Mouse (Mus musculus) midbrain, embryonic 16.5 days (tissue): Measurements from ENCODE around the gene Bahd1. TPM values are rescaled to one million over a fixed set of nuclear protein-coding genes. Genes with fewer than 3 reads are reported as not detected.
A peak's percentile ranks its signal among the peaks of the same experiment; 100 is the strongest.

ENCODE experiments used
- ATAC-seq: fragments of 200-750 bp; cut with Nextera tagmentation; 2 replicates; pipeline ENCODE4 v1.8.0; 2017; ENCODE audit warnings: moderate TSS enrichment
- H3K27ac ChIP-seq: fragments of 300-500 bp; sonication (generic); 2 replicates; pipeline ENCODE4 v1.5.1; 2014; ENCODE audit warnings: mild to moderate bottlenecking, low read length, mixed read lengths
- H3K27me3 ChIP-seq: fragments of 300-500 bp; sonication (generic); 2 replicates; pipeline ENCODE4 v1.6.1; 2014; ENCODE audit warnings: low read depth, low read length, mixed read lengths; ENCODE audit not compliant: control insufficient read depth, insufficient read depth
- H3K36me3 ChIP-seq: fragments of 300-500 bp; sonication (generic); 2 replicates; pipeline ENCODE4 v1.6.1; 2014; ENCODE audit warnings: mild to moderate bottlenecking, low read length, moderate library complexity, mixed read lengths; ENCODE audit not compliant: control insufficient read depth, insufficient read depth
- H3K4me1 ChIP-seq: fragments of 300-500 bp; sonication (generic); 2 replicates; pipeline ENCODE4 v1.6.1; 2014; ENCODE audit warnings: mild to moderate bottlenecking, low read length, mixed read lengths; ENCODE audit not compliant: control insufficient read depth, insufficient read depth
- H3K4me2 ChIP-seq: fragments of 300-500 bp; sonication (generic); 2 replicates; pipeline ENCODE4 v1.6.1; 2014; ENCODE audit warnings: mild to moderate bottlenecking, low read length, mixed read lengths
- H3K4me3 ChIP-seq: fragments of 300-500 bp; sonication (generic); 2 replicates; pipeline ENCODE4 v1.5.1; 2014; ENCODE audit warnings: low read depth, mild to moderate bottlenecking, low read length, moderate library complexity, mixed read lengths
- H3K9ac ChIP-seq: fragments of 300-500 bp; sonication (generic); 2 replicates; pipeline ENCODE4 v1.6.1; 2014; ENCODE audit warnings: low read depth, low read length, mixed read lengths
- H3K9me3 ChIP-seq: fragments of 300-500 bp; sonication (generic); replicated peaks from 2 replicates; pipeline ENCODE4 v1.6.1; 2014; ENCODE audit warnings: mild to moderate bottlenecking, low read length, mixed read lengths; ENCODE audit not compliant: control insufficient read depth, poor library complexity, severe bottlenecking
- WGBS: fragments of 180-500 bp; shearing (Covaris S2); extraction: QIAGEN DNeasy Blood & Tissue Kit; methylation state at CpG from one replicate; pipeline ENCODE4 v1.1.7; 2014; 5-methylcytosine and 5-hydroxymethylcytosine counted together
- polyA plus RNA-seq: library from polyadenylated mRNA; unstranded; fragments of >200 nt; fragmentation: Nextera tagmentation; extraction: Ambion mirVana; gene quantifications from 2 replicates; pipeline ENCODE4 v1.2.1, GENCODE M21; 2015

The Bahd1 gene
- polyA plus RNA-seq, result 6.4 and 6.9 TPM in 2 replicates

DNA sequence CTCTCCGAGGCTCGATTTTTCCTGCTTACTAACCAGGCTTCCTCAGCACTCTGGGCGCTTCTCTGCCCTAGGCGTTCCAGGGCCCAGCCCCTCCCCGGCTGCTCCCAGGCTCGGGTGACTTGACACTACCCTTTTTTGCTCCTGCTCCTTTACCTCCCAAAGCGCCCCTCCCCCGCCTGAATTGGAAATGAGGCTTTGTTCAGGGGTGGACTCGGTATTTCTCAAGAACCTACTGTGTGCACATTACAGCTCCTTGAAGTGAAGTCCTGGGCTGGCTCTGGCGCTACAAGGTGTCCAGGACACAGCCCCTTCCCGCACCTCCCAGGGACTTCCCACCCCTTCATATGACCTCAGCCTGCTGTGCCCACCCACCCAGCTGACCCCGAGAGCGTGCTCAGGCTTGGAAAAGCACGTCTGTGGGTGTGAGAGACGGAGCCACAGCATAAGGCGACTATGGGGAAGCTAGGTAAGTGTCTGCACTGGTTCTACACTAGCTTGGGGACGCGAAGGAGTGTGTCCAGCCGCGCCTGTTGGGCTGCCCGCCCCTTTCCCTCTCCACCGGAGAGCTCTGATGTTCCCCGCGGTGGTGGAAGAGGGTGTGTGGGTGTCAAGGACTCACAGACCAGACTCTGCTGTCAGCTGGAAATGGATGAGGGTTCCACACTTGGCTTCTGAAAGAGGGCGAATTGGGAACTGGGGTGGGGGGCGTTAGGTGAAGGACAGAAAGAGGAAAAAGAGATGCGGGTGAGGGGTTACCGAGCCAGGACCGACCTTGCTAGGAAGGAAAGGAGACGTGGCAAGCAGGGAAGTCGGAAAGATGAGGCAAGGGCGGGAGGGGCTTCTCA is at the start of gene Bahd1:
Gene Bahd1, plus strand, starts transcription at position 397 of the 845 bp plus-strand sequence.
- no peak within 1 kb of the TSS for H3K27ac ChIP-seq
- H3K9ac ChIP-seq, result peak within 1 kb of the TSS; percentile 95
- peaks cover 43% of the 10 kb centered on the region for H3K27me3 ChIP-seq
- 1% methylated on average over 32 of the region's 32 CpGs for WGBS
- no peak for ATAC-seq
- H3K36me3 ChIP-seq, result no peaks in the 10 kb centered on the region
- H3K4me3 ChIP-seq, result peak within 1 kb of the TSS; percentile 97
- H3K4me2 ChIP-seq, result peak within 1 kb of the TSS; percentile 95
- H3K4me1 ChIP-seq, result peaks cover 41% of the 10 kb centered on the region
- H3K9me3 ChIP-seq, result no peaks in the 10 kb centered on the region

DNA sequence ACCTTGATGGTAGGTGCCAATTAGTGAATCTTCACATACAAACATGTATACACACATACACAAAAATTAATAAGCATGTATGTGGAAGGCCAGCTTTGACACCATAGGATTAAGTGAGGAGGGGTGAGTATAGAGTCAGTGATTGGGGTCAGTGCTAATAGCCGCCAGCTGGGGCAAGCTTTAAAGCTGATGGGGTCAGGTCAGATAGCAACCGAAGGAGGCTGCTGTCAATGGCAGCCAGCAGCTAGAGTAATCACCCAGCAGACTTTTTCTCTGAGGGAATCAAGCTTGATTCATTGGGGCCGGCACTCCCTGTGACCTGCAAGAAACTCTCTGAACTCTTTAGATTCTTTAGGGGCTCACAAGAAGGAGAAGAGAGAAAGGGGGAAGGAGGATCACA is 48.4 kb upstream of the Bahd1 start:
- H3K4me3 ChIP-seq, result no peak overlapping the region
- 42% methylated on average over 3 of the region's 3 CpGs for whole genome bisulfite sequencing
- H3K4me1 ChIP-seq, result no peaks in the 10 kb centered on the region
- no peak overlapping the region for H3K4me2 ChIP-seq
- H3K27ac ChIP-seq, result no peak overlapping the region
- no peaks in the 10 kb centered on the region for H3K27me3 ChIP-seq
- H3K9me3 ChIP-seq, result no peaks in the 10 kb centered on the region
- no peak overlapping the region for H3K9ac ChIP-seq
- H3K36me3 ChIP-seq, result no peaks in the 10 kb centered on the region
- ATAC-seq, result no peak

DNA sequence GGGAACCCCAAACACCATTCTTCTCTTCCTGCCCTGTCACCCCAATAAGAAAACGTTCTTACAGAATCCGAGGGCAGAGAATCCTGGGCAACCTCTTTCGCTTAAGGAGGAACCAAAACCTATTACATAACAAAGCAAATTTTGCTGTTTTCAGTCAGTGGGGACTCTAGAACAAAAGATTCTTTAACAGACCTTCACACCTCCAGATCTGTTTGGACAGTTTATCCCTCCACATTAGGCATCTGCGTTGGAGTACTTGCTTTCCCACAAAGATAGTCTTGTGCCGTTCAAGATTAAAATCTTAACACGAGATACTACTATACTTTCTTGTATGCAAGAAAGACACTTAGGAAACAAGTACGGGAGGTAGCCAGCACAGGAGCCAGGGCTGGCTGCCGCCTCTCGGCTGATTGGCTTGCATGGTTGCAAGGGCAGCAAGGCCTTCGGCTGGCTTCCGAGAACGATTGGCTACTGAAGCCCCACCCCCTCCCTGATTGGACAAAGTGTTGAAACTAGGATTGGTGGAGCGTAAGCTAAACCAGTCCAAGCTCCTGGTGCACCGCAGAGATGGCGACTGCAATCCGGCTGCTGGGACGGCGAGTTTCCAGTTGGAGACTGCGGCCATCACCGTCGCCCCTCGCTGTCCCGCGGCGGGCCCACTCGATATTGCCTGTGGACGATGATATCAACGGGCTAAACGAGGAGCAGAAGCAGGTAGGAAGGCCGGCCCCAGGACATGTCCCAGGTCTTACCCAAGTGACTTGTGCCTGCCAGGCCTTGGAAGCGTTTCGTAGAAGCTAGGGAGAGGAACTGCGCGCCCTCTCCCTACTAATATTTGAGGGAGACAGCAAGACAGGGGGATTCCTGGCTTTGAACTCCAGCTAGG is 38.5 kb upstream of the Bahd1 start, which contains the start of gene Ivd:
Gene Ivd, plus strand, starts transcription at position 501 of the 886 bp plus-strand sequence.
- Histone ChIP-seq H3K27me3 (no peaks in the 10 kb centered on the region), H3K9ac (peak within 1 kb of the TSS; percentile 72), H3K27ac (peak within 1 kb of the TSS; percentile 63), H3K4me3 (peak within 1 kb of the TSS; percentile 59), H3K4me1 (peaks cover 9% of the 10 kb centered on the region), H3K36me3 (no peaks in the 10 kb centered on the region), H3K9me3 (no peaks in the 10 kb centered on the region), H3K4me2 (peak within 1 kb of the TSS; percentile 73)
- peak; percentile 100 for ATAC-seq
- under 1% methylated on average over 34 of the region's 34 CpGs for WGBS

DNA sequence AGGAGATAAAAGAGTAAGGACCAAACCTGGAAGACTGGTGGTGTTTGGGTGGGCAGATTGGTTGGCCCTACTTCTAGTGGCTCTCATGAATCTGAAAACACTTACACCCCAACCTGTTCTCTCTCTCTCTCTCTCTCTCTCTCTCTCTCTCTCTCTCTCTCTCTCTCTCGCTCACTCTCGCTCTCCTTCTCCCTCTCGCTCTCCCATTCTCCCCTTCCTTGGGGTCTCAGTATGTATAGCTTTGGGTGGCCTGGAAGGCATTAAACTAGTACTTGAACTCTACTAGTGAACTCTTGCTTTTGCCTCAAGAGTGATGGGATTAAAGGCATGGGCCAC is 37.9 kb upstream of the Bahd1 start:
- Histone ChIP-seq H3K27me3 (no peaks in the 10 kb centered on the region), H3K36me3 (no peaks in the 10 kb centered on the region), H3K4me2 (peak overlapping the region; percentile 73), H3K27ac (no peak overlapping the region), H3K4me3 (peak overlapping the region; percentile 59), H3K9ac (peak overlapping the region; percentile 72), H3K9me3 (no peaks in the 10 kb centered on the region), H3K4me1 (peaks cover 9% of the 10 kb centered on the region)
- 0 out of 2 replicates have a peak, but pooled peaks have one; percentile 1 for ATAC-seq
- WGBS, result 17% methylated on average over 3 of the region's 3 CpGs

DNA sequence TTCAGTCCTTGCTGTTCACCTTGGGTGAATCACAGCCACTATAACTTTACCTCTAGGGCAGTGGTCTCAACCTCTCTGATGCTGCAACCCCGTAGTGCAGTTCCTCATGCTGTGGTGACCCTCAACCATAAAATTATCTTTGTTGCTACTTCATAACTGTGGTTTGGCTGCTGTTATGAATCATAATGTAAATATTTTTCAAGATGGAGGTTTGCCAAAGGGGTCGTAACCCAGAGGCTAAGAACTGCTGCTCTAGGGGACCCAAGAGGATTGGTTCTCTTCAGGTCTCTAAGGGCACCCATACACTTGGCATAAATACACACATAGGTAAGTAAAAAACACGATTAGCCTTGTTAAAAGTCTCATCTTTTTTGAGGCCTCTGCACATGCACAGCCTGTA is 29.6 kb upstream of the Bahd1 start:
- Histone ChIP-seq H3K9me3 (no peaks in the 10 kb centered on the region), H3K4me2 (no peak overlapping the region), H3K27me3 (no peaks in the 10 kb centered on the region), H3K4me1 (no peaks in the 10 kb centered on the region), H3K9ac (no peak overlapping the region), H3K4me3 (no peak overlapping the region), H3K27ac (no peak overlapping the region), H3K36me3 (peaks cover 3% of the 10 kb centered on the region; the same call in 1 of the 2 replicates)
- 95% methylated on average over 3 of the region's 3 CpGs for WGBS
- no peak for ATAC-seq

DNA sequence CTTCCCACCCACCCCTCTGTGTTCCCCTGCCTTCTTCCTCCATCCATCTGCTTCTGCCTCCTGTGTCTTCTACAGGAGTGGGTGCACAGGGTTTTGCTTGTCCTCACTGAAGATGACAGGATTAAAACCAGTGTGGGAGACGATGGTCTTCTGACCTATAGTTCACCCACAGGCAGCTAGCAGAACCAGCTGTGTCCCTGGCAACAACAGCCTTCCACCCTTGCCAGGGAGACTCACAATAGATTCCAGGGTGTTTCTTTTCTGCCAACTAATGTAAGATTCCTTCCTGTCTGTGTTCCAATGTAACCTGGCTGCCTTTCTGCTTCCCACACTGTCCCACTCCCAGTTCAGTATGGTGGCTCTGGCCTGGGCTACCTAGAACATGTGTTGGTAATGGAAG is 29.1 kb upstream of the Bahd1 start:
- Histone ChIP-seq H3K9ac (no peak overlapping the region), H3K27me3 (no peaks in the 10 kb centered on the region), H3K9me3 (no peaks in the 10 kb centered on the region), H3K4me3 (no peak overlapping the region), H3K4me2 (no peak overlapping the region), H3K36me3 (peaks cover 3% of the 10 kb centered on the region; the same call in 1 of the 2 replicates), H3K27ac (no peak overlapping the region), H3K4me1 (no peaks in the 10 kb centered on the region)
- 79% methylated on average over 1 of the region's 1 CpGs for WGBS
- no peak for ATAC-seq

DNA sequence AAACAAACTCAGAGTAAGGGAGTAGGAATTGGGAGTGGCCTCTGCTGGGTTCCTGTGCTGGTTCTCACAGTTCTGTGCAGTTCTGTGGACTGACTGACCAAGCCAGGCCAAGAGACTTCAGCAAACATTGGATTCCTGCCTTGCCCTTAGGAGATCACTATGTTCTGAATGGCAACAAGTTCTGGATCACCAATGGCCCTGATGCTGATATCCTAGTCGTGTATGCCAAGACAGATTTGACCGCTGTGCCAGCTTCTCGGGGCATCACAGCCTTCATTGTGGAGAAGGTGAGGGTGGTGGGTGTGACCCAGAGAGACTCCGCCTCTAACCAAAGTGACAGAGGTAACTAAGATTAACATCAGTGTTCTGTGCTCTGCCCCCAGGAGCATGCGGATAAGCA is 27.2 kb upstream of the Bahd1 start:
- Histone ChIP-seq H3K4me3 (no peak overlapping the region), H3K36me3 (peaks cover 5% of the 10 kb centered on the region; the same call in 1 of the 2 replicates), H3K27ac (no peak overlapping the region), H3K4me1 (no peaks in the 10 kb centered on the region), H3K27me3 (no peaks in the 10 kb centered on the region), H3K4me2 (no peak overlapping the region), H3K9me3 (no peaks in the 10 kb centered on the region), H3K9ac (no peak overlapping the region)
- WGBS, result 93% methylated on average over 5 of the region's 5 CpGs
- no peak for ATAC-seq

DNA sequence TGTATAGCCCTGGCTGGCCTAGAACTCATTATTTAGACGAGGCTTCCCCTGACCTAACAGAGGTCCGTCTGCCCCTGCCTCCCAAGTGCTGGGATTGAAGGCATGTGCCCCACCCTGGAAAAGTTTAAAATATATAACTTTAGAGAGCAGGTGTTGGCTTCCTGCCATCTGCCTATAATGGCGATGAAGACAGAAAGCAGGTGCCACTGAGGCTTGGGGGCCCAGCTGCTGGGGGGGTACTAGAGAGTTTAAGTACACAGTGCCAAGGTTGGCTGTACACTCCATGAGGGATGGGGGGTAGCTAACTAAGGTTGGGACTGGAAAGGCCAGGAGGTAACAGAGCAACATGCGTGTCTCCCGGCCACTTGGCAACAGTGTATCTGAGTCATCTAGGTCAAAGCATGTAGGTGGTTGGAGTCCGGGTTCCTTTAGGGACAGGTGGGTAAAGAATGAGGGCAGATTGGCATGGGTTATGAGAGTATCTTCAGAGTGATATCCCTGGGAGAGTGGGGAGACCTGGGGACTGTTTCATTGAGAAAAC is 26.2 kb upstream of the Bahd1 start:
- Histone ChIP-seq H3K4me3 (no peak overlapping the region), H3K9me3 (no peaks in the 10 kb centered on the region), H3K9ac (no peak overlapping the region), H3K36me3 (peaks cover 5% of the 10 kb centered on the region; the same call in 1 of the 2 replicates), H3K27ac (no peak overlapping the region), H3K4me2 (no peak overlapping the region), H3K27me3 (no peaks in the 10 kb centered on the region), H3K4me1 (no peaks in the 10 kb centered on the region)
- ATAC-seq, result no peak
- 89% methylated on average over 6 of the region's 6 CpGs for WGBS
